7 mouse cellular contexts compared by ENCODE assay signal in the genomic region with DNA sequence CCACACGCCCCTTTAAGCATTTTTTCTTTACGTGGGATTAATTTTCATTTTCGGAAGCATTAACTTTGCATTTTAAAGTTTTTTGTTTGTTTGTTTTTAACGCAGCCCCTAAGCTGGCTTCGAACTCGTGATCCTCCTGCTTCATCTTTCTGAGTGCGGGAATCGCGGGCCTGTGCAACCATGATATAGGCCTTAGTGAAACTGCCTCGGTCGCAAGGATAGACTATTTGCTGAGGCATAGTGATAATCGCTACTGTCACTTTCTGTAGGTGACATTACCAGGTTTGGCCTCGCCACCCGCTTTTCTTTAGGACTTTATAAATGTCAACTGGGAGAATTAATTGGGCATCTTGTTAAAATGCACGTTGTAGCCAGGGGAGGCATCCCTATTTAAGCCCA. TPM values are rescaled to one million over a fixed set of nuclear protein-coding genes. Genes with fewer than 3 reads are reported as not detected.
DNase-seq lines count a peak whose midpoint lies in the region; ATAC-seq and TF ChIP-seq lines count a peak whose summit lies in the region.

No protein-coding gene starts in this region.

- H3K9me3 ChIP-seq in limb, embryonic 14.5 days (ENCODE audit: control insufficient read depth, low read length): no peaks in the 10 kb centered on the region
- H3K9me3 ChIP-seq in stomach, embryonic 15.5 days: no peaks in the 10 kb centered on the region

- no peaks in the 10 kb centered on the region; the same call in 1 of the 2 replicates for H3K4me1 ChIP-seq in spleen, adult 2 months (ENCODE audit: control insufficient read depth, insufficient read depth, insufficient read length)
- peaks cover 3% of the 10 kb centered on the region; the same call in 1 of the 2 replicates for H3K4me1 ChIP-seq in limb, embryonic 14.5 days (ENCODE audit: control insufficient read depth, insufficient read depth, low read length)
- H3K4me1 ChIP-seq in stomach, embryonic 15.5 days: peaks cover 4% of the 10 kb centered on the region

- no peak for TF ChIP-seq POLR2A in spleen, adult 2 months (IDR thresholded peaks at IDR 0.05; ENCODE audit: low read depth, low read length)
- no peak for TF ChIP-seq POLR2A in limb, embryonic 14.5 days (IDR thresholded peaks at IDR 0.05; ENCODE audit: borderline replicate concordance, extremely low read depth, insufficient read depth, insufficient read length)

- peak; percentile 58 for ATAC-seq in erythroblast, adult 5-6 weeks (replicated peaks; ENCODE audit: low FRiP score, poor library complexity, severe bottlenecking)
- ATAC-seq in limb, embryonic 14.5 days (ENCODE audit: low FRiP score, low read depth): no peak
- ATAC-seq in stomach, embryonic 15.5 days (ENCODE audit: insufficient read depth, low FRiP score, low read depth): no peak

- no peak for TF ChIP-seq CTCF in spleen, adult 2 months (IDR thresholded peaks at IDR 0.05; ENCODE audit: extremely low read depth, insufficient read depth, insufficient read length, insufficient replicate concordance)

- H3K9ac ChIP-seq in limb, embryonic 14.5 days (ENCODE audit: low read depth, low read length, severe bottlenecking): peak overlapping the region; percentile 89
- peak overlapping the region; percentile 93 for H3K9ac ChIP-seq in stomach, embryonic 15.5 days

- WGBS in spleen, adult 2 months: 6% methylated on average over 15 of the region's 15 CpGs
- 6% methylated on average over 15 of the region's 15 CpGs for WGBS in limb, embryonic 14.5 days
- WGBS in stomach, embryonic 15.5 days: 4% methylated on average over 15 of the region's 15 CpGs

- no peak for DNase-seq in spleen, adult 2 months (ENCODE audit: low read depth in 1 of 2, low spot score in 2 of 2)
- no peak for DNase-seq in spleen, adult 18-20 months
- no peak for DNase-seq in limb, embryonic 14.5 days (ENCODE audit: low spot score)
- DNase-seq in urinary bladder, adult 2 months (ENCODE audit: low spot score): no peak
- no peak for DNase-seq in spleen, postnatal 36 days (ENCODE audit: low spot score in 2 of 2)

- H3K36me3 ChIP-seq in spleen, adult 2 months (ENCODE audit: control insufficient read depth, insufficient read depth, low read length): no peaks in the 10 kb centered on the region; the same call in 1 of the 2 replicates
- peaks cover 8% of the 10 kb centered on the region for H3K36me3 ChIP-seq in limb, embryonic 14.5 days (ENCODE audit: control insufficient read depth, insufficient read depth, low read length)
- H3K36me3 ChIP-seq in stomach, embryonic 15.5 days: no peaks in the 10 kb centered on the region

- no peaks in the 10 kb centered on the region for H3K27me3 ChIP-seq in spleen, adult 2 months (ENCODE audit: control insufficient read depth, insufficient read depth, low read length)
- no peaks in the 10 kb centered on the region for H3K27me3 ChIP-seq in limb, embryonic 14.5 days (ENCODE audit: control insufficient read depth, insufficient read depth, low read length)
- no peaks in the 10 kb centered on the region for H3K27me3 ChIP-seq in stomach, embryonic 15.5 days (replicated peaks)

- peak overlapping the region; percentile 99 for H3K4me3 ChIP-seq in spleen, adult 2 months (ENCODE audit: extremely low read depth, insufficient read depth, insufficient read length)
- H3K4me3 ChIP-seq in limb, embryonic 14.5 days (replicated peaks; ENCODE audit: low read length): peak overlapping the region; percentile 80
- H3K4me3 ChIP-seq in stomach, embryonic 15.5 days (replicated peaks): peak overlapping the region; percentile 89

- peak overlapping the region; percentile 78 for H3K4me2 ChIP-seq in limb, embryonic 14.5 days (replicated peaks; ENCODE audit: low read depth, low read length, severe bottlenecking)
- peak overlapping the region; percentile 66 for H3K4me2 ChIP-seq in stomach, embryonic 15.5 days

- no peak overlapping the region for H3K27ac ChIP-seq in spleen, adult 2 months (ENCODE audit: insufficient read depth, low read length)
- H3K27ac ChIP-seq in limb, embryonic 14.5 days (replicated peaks; ENCODE audit: low read depth, low read length): peak overlapping the region; percentile 38; the same call in 1 of the 2 replicates
- H3K27ac ChIP-seq in stomach, embryonic 15.5 days: no peak overlapping the region; the same call in 1 of the 2 replicates

RNA-seq across cellular contexts. Expression of a gene that starts 23.4 kb away (rescaled TPM):
- 0.89 and 0.95 TPM in 2 replicates for polyA plus RNA-seq in spleen, adult 2 months (2012; rRNA removed)
- total RNA-seq in erythroblast, adult 5-6 weeks (2015; ENCODE audit: low replicate concordance): 0.84 and 11.9 TPM in 2 replicates
- 0.42 and 2.4 TPM in 2 replicates for total RNA-seq in erythroblast, adult 5-6 weeks (2017; ENCODE audit: low replicate concordance)
- 0.86 and 0.87 TPM in 2 replicates for polyA plus RNA-seq in limb, embryonic 14.5 days (2012; rRNA removed)
- polyA plus RNA-seq in limb, embryonic 14.5 days (2014; fragmentation: Nextera tagmentation; extraction: Ambion mirVana): 0.50 and 0.53 TPM in 2 replicates
- 0.86 and 0.92 TPM in 2 replicates for polyA plus RNA-seq in stomach, embryonic 15.5 days (2015; fragmentation: Nextera tagmentation; extraction: Ambion mirVana)
- polyA plus RNA-seq in urinary bladder, adult 2 months (2012; rRNA removed): 4.1 and 4.8 TPM in 2 replicates

RNA-seq across cellular contexts. Expression of a gene that starts 46.0 kb away (rescaled TPM):
- 0.19 and 0.37 TPM in 2 replicates for polyA plus RNA-seq in spleen, adult 2 months (2012; rRNA removed)
- total RNA-seq in erythroblast, adult 5-6 weeks (2015; ENCODE audit: low replicate concordance): not detected in 2 replicates
- not detected in 2 replicates for total RNA-seq in erythroblast, adult 5-6 weeks (2017; ENCODE audit: low replicate concordance)
- polyA plus RNA-seq in limb, embryonic 14.5 days (2012; rRNA removed): not detected in 2 replicates
- not detected in 2 replicates for polyA plus RNA-seq in limb, embryonic 14.5 days (2014; fragmentation: Nextera tagmentation; extraction: Ambion mirVana)
- polyA plus RNA-seq in stomach, embryonic 15.5 days (2015; fragmentation: Nextera tagmentation; extraction: Ambion mirVana): 2.2 and 5.3 TPM in 2 replicates
- polyA plus RNA-seq in urinary bladder, adult 2 months (2012; rRNA removed): 0.27 and 0.45 TPM in 2 replicates

RNA-seq across cellular contexts. Expression of a gene that starts 59.3 kb away (rescaled TPM):
- 13.3 and 19.5 TPM in 2 replicates for polyA plus RNA-seq in spleen, adult 2 months (2012; rRNA removed)
- 6.9 and 25.5 TPM in 2 replicates for total RNA-seq in erythroblast, adult 5-6 weeks (2015; ENCODE audit: low replicate concordance)
- 13.8 and 28.7 TPM in 2 replicates for total RNA-seq in erythroblast, adult 5-6 weeks (2017; ENCODE audit: low replicate concordance)
- 44.0 and 47.0 TPM in 2 replicates for polyA plus RNA-seq in limb, embryonic 14.5 days (2012; rRNA removed)
- 61.1 and 65.1 TPM in 2 replicates for polyA plus RNA-seq in limb, embryonic 14.5 days (2014; fragmentation: Nextera tagmentation; extraction: Ambion mirVana)
- 67.6 and 76.0 TPM in 2 replicates for polyA plus RNA-seq in stomach, embryonic 15.5 days (2015; fragmentation: Nextera tagmentation; extraction: Ambion mirVana)
- 24.8 and 26.7 TPM in 2 replicates for polyA plus RNA-seq in urinary bladder, adult 2 months (2012; rRNA removed)
